Mouse (Mus musculus): ENCODE results near the gene Sox5.

The Sox5 gene

GRCm38 (mm10) chr6:144339554-144339953 lies 442.2 kb downstream of the Sox5 start:
- DNase-seq (ENCODE audit: extremely low read depth, low read depth, low spot score) = no peak

- no peak for DNase-seq (ENCODE audit: extremely low read depth, low read depth, low spot score)
Measured at GRCm38 (mm10) chr6:144339006-144339405, 442.8 kb downstream of the Sox5 start.

GRCm38 (mm10) chr6:144338221-144338620 lies 443.6 kb downstream of the Sox5 start:
- DNase-seq (ENCODE audit: extremely low read depth, low read depth, low spot score) = no peak

- no peak for DNase-seq (ENCODE audit: extremely low read depth, low read depth, low spot score)
Measured at GRCm38 (mm10) chr6:144337436-144337969, 444.3 kb downstream of the Sox5 start.

GRCm38 (mm10) chr6:144336789-144337188 lies 445.0 kb downstream of the Sox5 start:
- no peak for DNase-seq (ENCODE audit: extremely low read depth, low read depth, low spot score)

- DNase-seq (ENCODE audit: extremely low read depth, low read depth, low spot score) = no peak
Measured at GRCm38 (mm10) chr6:144333146-144333545, 448.6 kb downstream of the Sox5 start.

- DNase-seq (ENCODE audit: extremely low read depth, low read depth, low spot score) = no peak
Measured at GRCm38 (mm10) chr6:144332027-144332426, 449.8 kb downstream of the Sox5 start.

- DNase-seq (ENCODE audit: extremely low read depth, low read depth, low spot score) = no peak
Measured at GRCm38 (mm10) chr6:144329311-144329930, 452.4 kb downstream of the Sox5 start.

GRCm38 (mm10) chr6:144328779-144329178 lies 453.0 kb downstream of the Sox5 start:
- no peak for DNase-seq (ENCODE audit: extremely low read depth, low read depth, low spot score)

GRCm38 (mm10) chr6:144326817-144327216 lies 455.0 kb downstream of the Sox5 start:
- no peak for DNase-seq (ENCODE audit: extremely low read depth, low read depth, low spot score)

GRCm38 (mm10) chr6:144323372-144323771 lies 458.4 kb downstream of the Sox5 start:
- no peak for DNase-seq (ENCODE audit: extremely low read depth, low read depth, low spot score)

GRCm38 (mm10) chr6:144322297-144323047 lies 459.3 kb downstream of the Sox5 start:
- no peak for DNase-seq (ENCODE audit: extremely low read depth, low read depth, low spot score)

GRCm38 (mm10) chr6:144320327-144320726 lies 461.4 kb downstream of the Sox5 start:
- no peak for DNase-seq (ENCODE audit: extremely low read depth, low read depth, low spot score)

- DNase-seq (ENCODE audit: extremely low read depth, low read depth, low spot score) = no peak
Measured at GRCm38 (mm10) chr6:144319717-144320116, 462.1 kb downstream of the Sox5 start.

GRCm38 (mm10) chr6:144312781-144313754 lies 468.7 kb downstream of the Sox5 start:
- DNase-seq (ENCODE audit: extremely low read depth, low read depth, low spot score) = no peak

GRCm38 (mm10) chr6:144312282-144312780 lies 469.4 kb downstream of the Sox5 start:
- no peak for DNase-seq (ENCODE audit: extremely low read depth, low read depth, low spot score)

GRCm38 (mm10) chr6:144311754-144312153 lies 470.0 kb downstream of the Sox5 start:
- DNase-seq (ENCODE audit: extremely low read depth, low read depth, low spot score) = no peak

GRCm38 (mm10) chr6:144309171-144309570 lies 472.6 kb downstream of the Sox5 start:
- no peak for DNase-seq (ENCODE audit: extremely low read depth, low read depth, low spot score)

GRCm38 (mm10) chr6:144307551-144308149 lies 474.1 kb downstream of the Sox5 start:
- no peak for DNase-seq (ENCODE audit: extremely low read depth, low read depth, low spot score)

GRCm38 (mm10) chr6:144302823-144303222 lies 479.0 kb downstream of the Sox5 start:
- DNase-seq (ENCODE audit: extremely low read depth, low read depth, low spot score) = no peak

GRCm38 (mm10) chr6:144301082-144301481 lies 480.7 kb downstream of the Sox5 start:
- no peak for DNase-seq (ENCODE audit: extremely low read depth, low read depth, low spot score)
